Mouse (Mus musculus) myocyte (in vitro differentiated cells): Measurements from ENCODE around the gene Mreg. TPM values are rescaled to one million over a fixed set of nuclear protein-coding genes. Genes with fewer than 3 reads are reported as not detected.

ENCODE experiments used
- H3K27me3 ChIP-seq: one replicate; pipeline ENCODE4 v1.6.1; 2011; ENCODE audit not compliant: control insufficient read depth, insufficient read depth, insufficient read length
- H3K36me3 ChIP-seq: one replicate; pipeline ENCODE4 v1.6.1; 2011; ENCODE audit not compliant: control insufficient read depth, insufficient read depth
- H3K4me2 ChIP-seq: one replicate; pipeline ENCODE4 v1.6.1; 2011; ENCODE audit warnings: low read depth, control low read depth
- H3K4me3 ChIP-seq: one replicate; pipeline ENCODE4 v1.5.1; 2011; ENCODE audit warnings: mild to moderate bottlenecking, control low read depth, moderate library complexity
- H3K79me2 ChIP-seq: one replicate; pipeline ENCODE4 v1.6.1; 2011; ENCODE audit not compliant: control insufficient read depth, insufficient read depth
- H3ac ChIP-seq: one replicate; pipeline ENCODE4 v1.6.1; 2011; ENCODE audit not compliant: control insufficient read depth, insufficient read length
- CEBPB ChIP-seq: IDR thresholded peaks from 2 replicates; pipeline ENCODE4 v1.6.1; 2011; ENCODE audit warnings: mild to moderate bottlenecking, moderate library complexity; ENCODE audit not compliant: poor library complexity, insufficient read depth, severe bottlenecking
- E2F4 ChIP-seq: IDR thresholded peaks from one replicate; pipeline ENCODE4 v1.6.1; 2011; ENCODE audit warnings: mild to moderate bottlenecking, control low read depth, moderate library complexity; ENCODE audit not compliant: insufficient read depth
- MAX ChIP-seq: IDR thresholded peaks from one replicate; pipeline ENCODE4 v1.6.1; 2011; ENCODE audit warnings: low read depth, mild to moderate bottlenecking, control low read depth
- MYOD1 ChIP-seq, 3 experiments: IDR thresholded peaks; one replicate each; pipeline ENCODE4 v1.6.1; 2011; ENCODE audit warnings: control low read depth in 2 of 3, low read depth in 2 of 3, mild to moderate bottlenecking in 2 of 3, moderate library complexity in 1 of 3; ENCODE audit not compliant: insufficient read length in 2 of 3, control insufficient read depth in 1 of 3
- MYOG ChIP-seq, 3 experiments: IDR thresholded peaks; one replicate each; pipeline ENCODE4 v1.6.1; 2011; ENCODE audit warnings: control low read depth in 2 of 3, low read depth in 2 of 3, mild to moderate bottlenecking in 2 of 3; ENCODE audit not compliant: insufficient read length in 2 of 3, control insufficient read depth in 1 of 3, insufficient read depth in 1 of 3
- POLR2A ChIP-seq: IDR thresholded peaks from one replicate; pipeline ENCODE4 v1.6.1; 2011; ENCODE audit warnings: low read depth, mild to moderate bottlenecking, control low read depth, moderate library complexity; ENCODE audit not compliant: insufficient read length
- POLR2AphosphoS2 ChIP-seq: IDR thresholded peaks from one replicate; pipeline ENCODE4 v1.6.1; 2011; ENCODE audit warnings: low read depth, control low read depth; ENCODE audit not compliant: insufficient read length
- REST ChIP-seq: IDR thresholded peaks from one replicate; pipeline ENCODE4 v1.6.1; 2011; ENCODE audit warnings: mild to moderate bottlenecking, control low read depth, moderate library complexity; ENCODE audit not compliant: insufficient read depth, insufficient read length
- SRF ChIP-seq: IDR thresholded peaks from one replicate; pipeline ENCODE4 v1.6.1; 2011; ENCODE audit warnings: low read depth; ENCODE audit not compliant: control insufficient read depth, insufficient read length
- TCF12 ChIP-seq: IDR thresholded peaks from one replicate; pipeline ENCODE4 v1.6.1; 2011; ENCODE audit warnings: mild to moderate bottlenecking, control low read depth; ENCODE audit not compliant: poor library complexity, insufficient read depth, severe bottlenecking
- TCF3 ChIP-seq: IDR thresholded peaks from one replicate; pipeline ENCODE4 v1.6.1; 2011; ENCODE audit warnings: low read depth, control low read depth; ENCODE audit not compliant: insufficient read length
- USF1 ChIP-seq: IDR thresholded peaks from one replicate; pipeline ENCODE4 v1.6.1; 2011; ENCODE audit warnings: low read depth, mild to moderate bottlenecking, control low read depth, moderate library complexity
- polyA plus RNA-seq: library from polyadenylated mRNA; unstranded; fragments of >200 nt; fragmentation: generic; extraction: Trizol; gene quantifications from one replicate; pipeline ENCODE4 v1.2.1, GENCODE M21; 2012; ENCODE audit warnings: missing spikeins

The Mreg gene
- polyA plus RNA-seq, result 2.0 TPM

DNA sequence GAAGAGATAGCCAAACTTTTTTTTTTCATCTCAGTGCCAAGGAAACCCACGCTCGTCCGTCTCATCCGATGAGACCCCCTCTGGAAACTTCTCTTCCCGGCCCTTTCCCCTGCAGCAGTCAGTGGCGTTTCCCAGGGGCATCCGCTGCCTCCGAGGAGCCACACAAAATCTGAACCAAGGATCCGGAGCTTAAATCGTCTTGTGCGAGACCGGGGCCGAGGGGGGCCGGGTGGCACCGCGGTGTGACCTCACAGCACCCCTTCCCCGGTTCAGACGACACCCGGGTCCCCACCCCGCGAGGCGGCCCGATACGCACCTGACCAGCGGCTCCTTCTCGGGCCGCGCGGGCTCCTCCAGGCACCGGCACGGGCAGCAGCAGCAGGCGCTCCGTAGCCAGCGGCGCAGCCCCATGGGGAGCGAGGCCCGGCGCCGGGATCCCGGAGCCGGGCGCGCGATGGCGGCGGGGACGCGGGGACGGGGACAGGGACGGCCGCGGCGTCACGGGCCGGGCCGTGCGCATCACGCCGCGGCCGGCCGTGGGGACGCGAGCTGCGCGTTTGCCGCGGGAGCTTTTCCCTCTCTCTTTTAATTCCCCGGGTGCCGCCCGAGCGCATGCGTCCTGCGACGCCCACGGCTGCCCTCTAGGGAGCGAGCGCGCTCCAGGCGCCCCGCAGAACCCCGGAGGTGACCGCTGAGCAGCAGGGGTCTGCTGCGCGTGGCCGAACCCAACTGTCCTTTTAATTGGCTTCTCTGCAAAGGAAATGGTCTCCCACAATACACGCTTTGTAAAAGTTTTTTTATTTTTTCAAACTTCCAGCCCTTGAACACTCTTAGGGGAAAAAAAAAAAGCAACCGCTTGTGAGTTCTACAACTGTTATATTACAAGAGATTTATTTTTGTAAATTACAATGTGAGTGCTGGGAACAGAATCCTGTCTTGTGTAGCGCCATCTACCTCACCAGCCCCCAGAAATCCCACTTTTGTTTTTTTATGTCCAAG lies at the start of gene Mreg:
Gene Mreg (minus strand): TSS at position 607 of the 999 bp plus-strand sequence.
- peak within 1 kb of the TSS; percentile 22 for H3K4me3 ChIP-seq
- no peaks in the 10 kb centered on the region for H3K36me3 ChIP-seq

DNA sequence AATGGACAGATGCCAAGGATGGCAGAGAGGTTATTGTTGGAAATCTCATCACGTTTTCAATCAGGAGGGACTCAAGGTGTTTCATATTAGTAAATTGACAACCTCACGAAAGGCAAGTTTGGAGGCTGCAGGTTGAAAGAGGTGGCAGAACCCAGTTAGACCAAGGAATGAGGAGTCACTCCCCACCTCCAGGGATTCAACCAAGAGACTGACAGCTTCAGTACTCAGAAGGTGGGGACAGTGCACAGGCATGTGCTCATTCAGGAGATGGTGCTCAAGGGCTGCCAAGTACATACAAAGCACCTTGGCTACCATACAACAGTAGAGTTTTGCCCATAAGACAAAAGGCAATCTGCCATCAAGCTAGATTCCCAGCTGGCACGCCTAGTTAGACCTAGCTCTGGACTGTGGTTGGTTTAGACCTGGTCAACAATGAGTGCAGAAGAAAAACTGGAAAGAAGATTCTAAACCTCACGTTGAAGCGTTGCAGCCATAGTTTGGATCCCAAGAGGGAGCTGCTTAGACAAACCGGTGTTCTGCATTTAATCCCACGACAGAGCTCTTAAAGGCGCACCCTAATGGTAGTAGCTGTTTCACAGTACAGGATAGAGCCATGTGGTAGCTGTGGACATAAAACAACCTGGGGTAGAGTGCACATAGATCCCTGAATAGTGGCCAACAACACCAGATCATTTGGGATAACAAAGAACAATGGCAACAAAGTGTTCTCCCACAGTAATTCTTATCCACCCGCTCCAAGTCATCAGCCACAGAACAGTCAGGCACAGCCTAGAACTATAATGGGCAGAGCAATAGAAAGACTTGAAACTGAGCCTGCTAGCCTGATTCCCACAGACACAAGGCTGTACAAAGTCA lies 44.5 kb upstream of the Mreg start:
- Histone ChIP-seq H3K36me3 (peaks cover 11% of the 10 kb centered on the region), H3K4me2 (no peak overlapping the region), H3K4me3 (no peak overlapping the region), H3K27me3 (no peaks in the 10 kb centered on the region), H3ac (no peak overlapping the region), H3K79me2 (no peaks in the 10 kb centered on the region)
- TF ChIP-seq CEBPB (no peak), TCF12 (no peak)

More for the DNA sequence above, at the start of gene Mreg:
- Histone ChIP-seq H3K79me2 (no peaks in the 10 kb centered on the region), H3K27me3 (no peaks in the 10 kb centered on the region), H3ac (peak within 1 kb of the TSS; percentile 37), H3K4me2 (peak within 1 kb of the TSS; percentile 88)
- peak; percentile 3 for TF ChIP-seq TCF3
- no peak for TF ChIP-seq TCF12
- TF ChIP-seq POLR2AphosphoS2, result peak; percentile 69
- peak; percentile 82 for TF ChIP-seq POLR2A
- TF ChIP-seq REST, result no peak
- peak; percentile 73 for TF ChIP-seq E2F4
- peak in 1 of 3 experiments; percentile 10 for TF ChIP-seq MYOG (IDR thresholded peaks at IDR 0.05; ENCODE audit: control insufficient read depth in 1 of 3, insufficient read depth in 1 of 3, insufficient read length in 2 of 3, low read depth in 2 of 3)

- Histone ChIP-seq H3K36me3 (peaks cover 5% of the 10 kb centered on the region), H3K27me3 (no peaks in the 10 kb centered on the region), H3K4me2 (peak overlapping the region; percentile 60), H3K4me3 (peak overlapping the region; percentile 30), H3K79me2 (no peaks in the 10 kb centered on the region), H3ac (no peak overlapping the region)
- TF ChIP-seq MYOD1 (IDR thresholded peaks at IDR 0.05; ENCODE audit: control insufficient read depth in 1 of 3, insufficient read length in 2 of 3, low read depth in 2 of 3) (no peak), POLR2A (no peak), REST (no peak), TCF12 (no peak), POLR2AphosphoS2 (no peak)
These were observed 43.7 kb upstream of the Mreg start for GRCm38 (mm10) chr1:72255854-72256175.

GRCm38 (mm10) chr1:72255062-72255853 lies 43.2 kb upstream of the Mreg start:
- Histone ChIP-seq H3ac (no peak overlapping the region), H3K36me3 (peaks cover 5% of the 10 kb centered on the region), H3K4me2 (peak overlapping the region; percentile 60), H3K4me3 (peak overlapping the region; percentile 30), H3K27me3 (no peaks in the 10 kb centered on the region), H3K79me2 (no peaks in the 10 kb centered on the region)
- TF ChIP-seq MYOD1 (IDR thresholded peaks at IDR 0.05; ENCODE audit: control insufficient read depth in 1 of 3, insufficient read length in 2 of 3, low read depth in 2 of 3) (peak in 1 of 3 experiments; percentile 47), USF1 (no peak), POLR2AphosphoS2 (peak; percentile 78), POLR2A (peak; percentile 76), CEBPB (no peak; the same call in 1 of the 2 replicates)

DNA sequence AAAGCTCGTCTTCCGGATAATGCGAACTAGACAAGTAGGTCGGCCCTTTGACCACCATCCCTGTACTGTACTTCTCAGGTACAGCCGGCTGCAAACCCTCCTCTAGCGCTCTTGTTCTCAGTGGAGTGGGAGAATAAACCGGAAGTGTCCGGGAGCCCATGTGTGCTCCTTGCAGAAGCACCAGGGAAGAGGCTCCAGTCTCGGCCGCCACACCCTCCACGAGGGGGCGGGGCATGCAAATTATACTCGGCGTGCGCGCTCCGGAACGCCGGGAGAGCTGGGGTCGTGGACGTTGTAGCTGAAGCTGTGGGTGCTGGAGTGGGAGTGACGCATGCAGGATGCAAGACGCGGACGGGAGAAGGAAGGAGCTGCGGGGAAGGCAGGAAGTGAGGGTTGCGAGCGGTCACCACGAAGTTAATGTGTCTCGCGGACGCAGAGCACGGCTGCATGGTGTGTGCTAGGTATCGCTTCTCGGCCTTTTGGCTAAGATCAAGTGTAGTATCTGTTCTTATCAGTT lies 42.5 kb upstream of the Mreg start:
- Histone ChIP-seq H3K79me2 (no peaks in the 10 kb centered on the region), H3K36me3 (peaks cover 5% of the 10 kb centered on the region), H3K4me2 (peak overlapping the region; percentile 92), H3ac (no peak overlapping the region), H3K4me3 (peak overlapping the region; percentile 30), H3K27me3 (no peaks in the 10 kb centered on the region)
- no peak for TF ChIP-seq E2F4
- no peak for TF ChIP-seq SRF
- no peak for TF ChIP-seq CEBPB
- TF ChIP-seq POLR2AphosphoS2, result no peak
- TF ChIP-seq REST, result no peak
- no peak for TF ChIP-seq MYOG (IDR thresholded peaks at IDR 0.05; ENCODE audit: control insufficient read depth in 1 of 3, insufficient read depth in 1 of 3, insufficient read length in 2 of 3, low read depth in 2 of 3)
- no peak for TF ChIP-seq POLR2A
- TF ChIP-seq TCF12, result no peak
- TF ChIP-seq USF1, result no peak
- TF ChIP-seq MYOD1 (IDR thresholded peaks at IDR 0.05; ENCODE audit: control insufficient read depth in 1 of 3, insufficient read length in 2 of 3, low read depth in 2 of 3), result no peak
- TF ChIP-seq MAX, result no peak
- no peak for TF ChIP-seq TCF3
